Mouse (Mus musculus) stomach, embryonic 16.5 days (tissue): ENCODE measurements at regions not wholly inside any gene's neighbourhood (a gene's known extent, or its start where the extent isn't known, plus 50 kb on each side); places are given as distances from the start of the nearest gene placed in this dataset.

Source experiments
- ATAC-seq: fragments of 200-750 bp; cut with Nextera tagmentation; 2 replicates; pipeline ENCODE4 v1.8.0; 2017; ENCODE audit warnings: moderate number of reproducible peaks, moderate TSS enrichment; ENCODE audit not compliant: insufficient read depth, low FRiP score
- H3K27ac ChIP-seq: fragments of 300-500 bp; sonication (generic); 2 replicates; pipeline ENCODE4 v1.5.1; 2014; ENCODE audit warnings: low read length
- H3K27me3 ChIP-seq: fragments of 300-500 bp; sonication (generic); 2 replicates; pipeline ENCODE4 v1.6.1; 2014; ENCODE audit warnings: low read length, control low read depth, mixed read lengths; ENCODE audit not compliant: control insufficient read depth, insufficient read depth
- H3K36me3 ChIP-seq: fragments of 300-500 bp; sonication (generic); 2 replicates; pipeline ENCODE4 v1.6.1; 2014; ENCODE audit warnings: low read length; ENCODE audit not compliant: control insufficient read depth, insufficient read depth
- H3K4me1 ChIP-seq: fragments of 300-500 bp; sonication (generic); 2 replicates; pipeline ENCODE4 v1.6.1; 2014; ENCODE audit warnings: low read length, control low read depth, mixed read lengths; ENCODE audit not compliant: control insufficient read depth, insufficient read depth
- H3K4me2 ChIP-seq: fragments of 300-500 bp; sonication (generic); 2 replicates; pipeline ENCODE4 v1.6.1; 2014; ENCODE audit warnings: low read depth, low read length, mixed read lengths
- H3K4me3 ChIP-seq: fragments of 300-500 bp; sonication (generic); replicated peaks from 2 replicates; pipeline ENCODE4 v1.5.1; 2014; ENCODE audit warnings: mild to moderate bottlenecking, low read length
- H3K9ac ChIP-seq: fragments of 300-500 bp; sonication (generic); 2 replicates; pipeline ENCODE4 v1.6.1; 2014; ENCODE audit warnings: low read length
- H3K9me3 ChIP-seq: fragments of 300-500 bp; sonication (generic); replicated peaks from 2 replicates; pipeline ENCODE4 v1.6.1; 2016; ENCODE audit warnings: low read length, control low read depth; ENCODE audit not compliant: control insufficient read depth
- WGBS: fragments of 180-500 bp; shearing (Covaris S2); extraction: QIAGEN DNeasy Blood & Tissue Kit; methylation state at CpG from one replicate; pipeline ENCODE4 v1.1.7; 2014; 5-methylcytosine and 5-hydroxymethylcytosine counted together

- 0 out of 2 replicates have a peak, but pooled peaks cover 5% of the 10 kb centered on the region for H3K9me3 ChIP-seq
- H3K4me1 ChIP-seq, result peaks cover 11% of the 10 kb centered on the region
- no peak for ATAC-seq
- H3K4me2 ChIP-seq, result no peak overlapping the region
- H3K27ac ChIP-seq, result no peak overlapping the region
- H3K36me3 ChIP-seq, result no peaks in the 10 kb centered on the region
- H3K27me3 ChIP-seq, result no peaks in the 10 kb centered on the region
- H3K9ac ChIP-seq, result no peak overlapping the region
- no peak overlapping the region for H3K4me3 ChIP-seq
- 70% methylated on average over 5 of the region's 5 CpGs for WGBS
These were observed 145.7 kb upstream of the Jarid2 start for GRCm38 (mm10) chr13:44583614-44584013.

GRCm38 (mm10) chr13:44584151-44584550 is 145.1 kb upstream of the Jarid2 start:
- no peak overlapping the region for H3K4me3 ChIP-seq
- H3K9ac ChIP-seq, result no peak overlapping the region
- no peaks in the 10 kb centered on the region for H3K27me3 ChIP-seq
- no peak overlapping the region for H3K4me2 ChIP-seq
- WGBS, result 45% methylated on average over 8 of the region's 8 CpGs
- H3K4me1 ChIP-seq, result peaks cover 11% of the 10 kb centered on the region
- 0 out of 2 replicates have a peak, but pooled peaks cover 2% of the 10 kb centered on the region for H3K9me3 ChIP-seq
- ATAC-seq, result no peak
- H3K36me3 ChIP-seq, result no peaks in the 10 kb centered on the region
- H3K27ac ChIP-seq, result no peak overlapping the region

- Histone ChIP-seq H3K4me2 (no peak overlapping the region), H3K36me3 (no peaks in the 10 kb centered on the region), H3K27ac (no peak overlapping the region), H3K27me3 (no peaks in the 10 kb centered on the region), H3K4me1 (peaks cover 11% of the 10 kb centered on the region), H3K4me3 (no peak overlapping the region), H3K9ac (no peak overlapping the region), H3K9me3 (no peaks in the 10 kb centered on the region)
- 46% methylated on average over 4 of the region's 4 CpGs for WGBS
- no peak for ATAC-seq
These were observed 144.7 kb upstream of the Jarid2 start for GRCm38 (mm10) chr13:44584551-44584950.

- no peak overlapping the region for H3K9ac ChIP-seq
- no peak overlapping the region for H3K27ac ChIP-seq
- no peaks in the 10 kb centered on the region for H3K4me1 ChIP-seq
- ATAC-seq, result no peak
- H3K4me3 ChIP-seq, result no peak overlapping the region
- WGBS, result 50% methylated on average over 4 of the region's 4 CpGs
- no peak overlapping the region for H3K4me2 ChIP-seq
- H3K9me3 ChIP-seq, result no peaks in the 10 kb centered on the region
- no peaks in the 10 kb centered on the region for H3K27me3 ChIP-seq
- no peaks in the 10 kb centered on the region for H3K36me3 ChIP-seq
These were observed 141.4 kb upstream of the Jarid2 start for GRCm38 (mm10) chr13:44587846-44588245.

- Histone ChIP-seq H3K36me3 (no peaks in the 10 kb centered on the region), H3K4me3 (no peak overlapping the region), H3K9ac (no peak overlapping the region), H3K27me3 (no peaks in the 10 kb centered on the region), H3K4me1 (no peaks in the 10 kb centered on the region), H3K9me3 (0 out of 2 replicates have a peak, but pooled peaks cover 3% of the 10 kb centered on the region), H3K4me2 (no peak overlapping the region), H3K27ac (no peak overlapping the region)
- ATAC-seq, result no peak
- 89% methylated on average over 5 of the region's 5 CpGs for WGBS
These were observed 134.6 kb upstream of the Jarid2 start for GRCm38 (mm10) chr13:44594645-44595044.

- no peak for ATAC-seq
- Histone ChIP-seq H3K27me3 (no peaks in the 10 kb centered on the region), H3K9ac (no peak overlapping the region), H3K4me2 (no peak overlapping the region), H3K4me3 (no peak overlapping the region), H3K36me3 (no peaks in the 10 kb centered on the region), H3K9me3 (0 out of 2 replicates have a peak, but pooled peaks cover 3% of the 10 kb centered on the region), H3K4me1 (no peaks in the 10 kb centered on the region; the same call in 1 of the 2 replicates), H3K27ac (no peak overlapping the region)
- WGBS, result 92% methylated on average over 1 of the region's 1 CpGs
These were observed 131.6 kb upstream of the Jarid2 start for GRCm38 (mm10) chr13:44597666-44598065.

GRCm38 (mm10) chr13:44601024-44601423 is 128.2 kb upstream of the Jarid2 start:
- Histone ChIP-seq H3K4me2 (no peak overlapping the region), H3K9me3 (no peaks in the 10 kb centered on the region), H3K36me3 (no peaks in the 10 kb centered on the region), H3K4me3 (no peak overlapping the region), H3K9ac (no peak overlapping the region), H3K27ac (no peak overlapping the region), H3K27me3 (no peaks in the 10 kb centered on the region), H3K4me1 (no peaks in the 10 kb centered on the region; the same call in 1 of the 2 replicates)
- ATAC-seq, result no peak
- WGBS, result 87% methylated on average over 2 of the region's 2 CpGs

- no peak for ATAC-seq
- Histone ChIP-seq H3K9me3 (no peaks in the 10 kb centered on the region), H3K9ac (no peak overlapping the region), H3K4me3 (no peak overlapping the region), H3K36me3 (no peaks in the 10 kb centered on the region), H3K27me3 (no peaks in the 10 kb centered on the region), H3K27ac (no peak overlapping the region), H3K4me2 (no peak overlapping the region), H3K4me1 (no peaks in the 10 kb centered on the region; the same call in 1 of the 2 replicates)
- 47% methylated on average over 6 of the region's 6 CpGs for WGBS
These were observed 126.6 kb upstream of the Jarid2 start for GRCm38 (mm10) chr13:44602658-44603057.

GRCm38 (mm10) chr13:44607316-44608285 is 121.7 kb upstream of the Jarid2 start:
- no peak overlapping the region for H3K27ac ChIP-seq
- WGBS, result 72% methylated on average over 13 of the region's 13 CpGs
- no peaks in the 10 kb centered on the region for H3K4me1 ChIP-seq
- no peaks in the 10 kb centered on the region for H3K27me3 ChIP-seq
- no peak overlapping the region for H3K4me3 ChIP-seq
- H3K36me3 ChIP-seq, result no peaks in the 10 kb centered on the region
- H3K9me3 ChIP-seq, result no peaks in the 10 kb centered on the region
- H3K4me2 ChIP-seq, result no peak overlapping the region
- H3K9ac ChIP-seq, result no peak overlapping the region
- no peak for ATAC-seq
